Mouse (Mus musculus) gastrocnemius, postnatal 25 days (tissue): ENCODE measurements around the gene Olfr281. TPM values are rescaled to one million over a fixed set of nuclear protein-coding genes. Genes with fewer than 3 reads are reported as not detected.
A peak's percentile ranks its signal among the peaks of the same experiment; 100 is the strongest.
"Not testable (repeated sequence)": the region's sequence is repeated elsewhere in the genome, so short reads cannot be mapped to it uniquely, and the experiment has no call there.

Source experiments
- DNase-seq: peaks from one replicate; pipeline ENCODE4 v3.0.0; 2022
- long read RNA-seq, 2 experiments: library from polyadenylated mRNA; stranded (forward); transcript quantifications; one replicate each; pipeline ENCODE4 v2.0.0; 2021
- total RNA-seq, 2 experiments: library from RNA; stranded (reverse); gene quantifications; 1 replicate in 1 of 2; 2 replicates in 1 of 2; pipeline ENCODE4 v1.2.3; 2021

Olfr281 gene
- not detected for total RNA-seq
- long read RNA-seq, experiment 1 = 0 reads
- long read RNA-seq, experiment 2 = 0 reads

GRCm38 (mm10) chr15:98452288-98452687 is at the start of gene Olfr281:
Gene Olfr281 (plus strand): TSS chr15:98452588.
- DNase-seq = no peak

DNA sequence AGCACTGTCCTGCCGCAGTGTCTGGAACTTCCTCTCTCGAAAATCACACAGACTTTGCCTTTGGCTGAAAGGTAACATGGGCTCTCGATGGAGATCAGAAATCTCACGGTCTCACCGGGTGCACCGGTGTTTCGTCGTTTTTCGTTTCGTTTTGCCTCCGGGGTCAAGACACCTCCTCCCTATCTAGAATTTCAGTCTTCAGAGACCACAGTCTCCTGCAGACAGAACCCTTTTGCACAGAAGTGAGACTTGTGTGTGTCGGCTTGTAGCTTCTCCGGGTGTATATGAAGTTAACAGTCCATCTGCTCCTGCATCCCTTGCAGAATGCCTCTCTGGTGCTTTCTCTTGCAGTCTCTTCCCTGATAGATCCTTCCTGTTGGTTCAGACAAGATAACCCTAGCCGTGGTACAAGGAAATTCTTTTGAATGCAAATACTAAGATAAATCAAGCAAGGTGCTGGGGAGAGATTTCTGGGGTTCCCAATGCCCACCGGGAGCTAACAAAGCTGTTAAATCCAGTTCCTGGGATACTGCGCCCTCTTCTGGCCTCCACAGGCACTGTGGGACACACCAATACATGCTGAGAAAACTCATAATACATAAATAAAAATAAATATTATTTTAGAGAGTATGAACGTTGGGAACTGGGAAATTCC is 43.9 kb upstream of the Olfr281 start:
- no peak for DNase-seq

- DNase-seq = no peak
Observed at GRCm38 (mm10) chr15:98409635-98410034, 42.8 kb upstream of the Olfr281 start.

- no peak for DNase-seq
Observed at GRCm38 (mm10) chr15:98410249-98410648, 42.1 kb upstream of the Olfr281 start.

DNA sequence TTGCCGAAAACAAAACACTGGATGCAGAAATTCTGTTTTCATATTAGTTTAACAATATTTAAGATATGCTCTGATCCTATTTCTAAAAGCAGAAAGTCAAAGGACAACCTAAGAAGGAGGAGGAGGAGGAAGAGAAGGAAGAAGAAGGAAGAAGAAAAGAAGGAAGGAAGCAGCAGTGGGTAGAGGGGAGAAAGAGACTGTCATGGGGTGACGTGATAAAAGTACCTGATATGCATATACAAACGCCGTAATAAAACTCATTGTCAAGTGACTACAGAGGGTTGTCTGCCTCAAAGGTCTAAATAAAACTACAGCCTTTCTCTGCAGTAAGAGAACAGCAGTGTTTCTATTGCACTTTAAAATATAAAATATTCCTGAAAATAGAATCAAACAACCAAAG is 36.4 kb upstream of the Olfr281 start:
- DNase-seq = no peak

- not testable (repeated sequence) for DNase-seq
Observed at GRCm38 (mm10) chr15:98416802-98417201, 35.6 kb upstream of the Olfr281 start.

GRCm38 (mm10) chr15:98417285-98417684 is 35.1 kb upstream of the Olfr281 start:
- not testable (repeated sequence) for DNase-seq

DNA sequence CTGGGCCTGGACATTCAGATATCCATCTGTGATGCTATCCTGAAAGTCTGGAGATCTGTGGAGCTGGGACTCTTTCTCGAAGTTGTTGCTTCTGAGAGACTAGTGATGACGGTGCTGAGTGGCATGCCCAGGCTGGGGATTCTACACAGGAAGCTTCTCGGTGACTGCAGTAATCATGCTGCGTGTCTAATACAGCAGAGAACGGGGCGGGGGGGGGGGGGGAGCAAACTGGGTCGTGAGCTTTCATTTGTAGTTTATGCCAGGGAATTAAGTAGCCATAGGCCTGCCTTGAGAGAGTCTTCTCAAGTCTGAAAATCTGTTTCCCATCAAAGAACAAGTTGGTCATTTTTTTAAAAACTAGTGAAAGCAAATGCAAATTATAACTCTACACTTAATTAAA is 34.3 kb upstream of the Olfr281 start:
- no peak for DNase-seq

DNA sequence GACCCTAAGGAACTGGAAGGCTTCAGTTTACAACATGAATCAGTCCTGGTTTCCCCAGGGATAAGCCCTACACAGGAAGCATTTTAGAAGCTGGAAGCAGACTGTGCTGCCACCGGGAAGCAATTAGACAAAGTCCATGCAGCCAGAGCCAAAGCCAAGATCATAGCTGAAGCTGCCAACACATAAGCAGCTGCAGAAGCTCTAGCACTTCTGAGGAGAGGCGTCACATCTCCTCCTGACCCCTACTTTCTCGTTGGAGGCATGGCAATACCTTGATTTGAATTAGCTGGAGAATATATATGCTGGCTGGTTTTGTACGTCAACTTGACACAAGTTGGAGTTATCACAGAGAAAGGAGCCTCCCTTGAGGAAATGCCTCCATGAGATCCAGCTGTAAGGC is 31.5 kb upstream of the Olfr281 start:
- DNase-seq = no peak

- peak; percentile 52 for DNase-seq
Observed at GRCm38 (mm10) chr15:98424326-98424725, 28.1 kb upstream of the Olfr281 start.

DNA sequence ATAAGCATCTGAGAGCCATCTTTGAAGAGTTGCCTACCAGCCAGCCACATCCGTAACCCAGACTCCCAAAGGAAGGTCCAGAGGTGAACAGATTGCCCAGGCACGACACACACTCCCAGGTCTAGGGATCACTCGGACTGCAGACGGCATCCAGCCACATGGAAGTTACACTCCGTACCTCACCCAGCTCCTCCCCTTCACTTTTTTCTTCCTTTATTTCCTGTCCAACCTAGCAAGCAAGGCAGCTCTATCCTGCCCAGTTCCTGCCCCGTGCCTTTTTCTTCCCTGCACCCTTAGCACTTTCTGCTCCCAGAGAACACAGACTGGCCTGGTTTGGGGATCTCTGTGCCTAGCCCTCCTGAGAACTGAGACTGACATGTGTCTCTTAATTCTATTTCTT is 27.6 kb upstream of the Olfr281 start:
- peak; percentile 10 for DNase-seq

GRCm38 (mm10) chr15:98425188-98425587 is 27.2 kb upstream of the Olfr281 start:
- DNase-seq = no peak

DNA sequence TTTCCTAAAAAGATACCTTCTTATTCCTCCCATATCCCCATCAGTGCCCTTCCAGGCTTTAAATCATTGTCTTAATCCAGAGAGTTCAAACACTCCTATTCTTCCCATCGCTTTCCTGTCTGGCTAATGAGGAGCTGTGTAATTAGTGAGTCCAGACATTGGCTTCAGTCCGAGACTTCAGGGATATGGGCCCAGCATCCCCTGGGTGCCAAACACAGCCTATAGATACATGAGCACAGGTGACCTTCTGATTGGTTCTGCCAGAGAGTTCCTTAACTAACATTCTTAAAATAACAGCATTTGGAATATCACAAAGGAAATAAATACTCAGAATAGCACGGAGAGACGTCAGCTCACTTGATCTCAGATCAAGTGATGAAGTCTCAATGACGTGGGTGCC is 21.5 kb upstream of the Olfr281 start, which contains the start of gene Olfr282:
Olfr282 (plus strand) TSS at position 301 of the 400 bp plus-strand sequence.
- DNase-seq = not testable (repeated sequence)

DNA sequence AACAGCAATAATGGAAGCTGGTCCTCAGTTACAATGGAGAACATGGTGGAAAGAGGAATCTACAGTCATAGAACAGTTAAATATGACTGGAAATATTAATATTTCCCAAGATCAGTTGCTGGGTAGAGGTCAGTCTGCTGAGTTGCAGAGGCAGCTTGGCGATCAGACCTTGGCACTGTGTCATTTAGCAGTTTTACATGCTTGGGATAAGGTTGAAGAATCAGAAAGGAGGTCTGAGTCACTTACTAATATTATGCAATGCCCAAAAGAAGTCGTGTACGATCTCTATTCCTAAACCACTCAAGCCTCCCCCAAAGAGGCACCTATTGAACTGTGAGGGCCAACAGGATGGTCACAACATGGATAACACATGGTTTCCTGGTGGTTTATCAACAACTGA is 7.8 kb upstream of the Olfr281 start:
- no peak for DNase-seq

GRCm38 (mm10) chr15:98448521-98448920 is 3.9 kb upstream of the Olfr281 start:
- no peak for DNase-seq

DNA sequence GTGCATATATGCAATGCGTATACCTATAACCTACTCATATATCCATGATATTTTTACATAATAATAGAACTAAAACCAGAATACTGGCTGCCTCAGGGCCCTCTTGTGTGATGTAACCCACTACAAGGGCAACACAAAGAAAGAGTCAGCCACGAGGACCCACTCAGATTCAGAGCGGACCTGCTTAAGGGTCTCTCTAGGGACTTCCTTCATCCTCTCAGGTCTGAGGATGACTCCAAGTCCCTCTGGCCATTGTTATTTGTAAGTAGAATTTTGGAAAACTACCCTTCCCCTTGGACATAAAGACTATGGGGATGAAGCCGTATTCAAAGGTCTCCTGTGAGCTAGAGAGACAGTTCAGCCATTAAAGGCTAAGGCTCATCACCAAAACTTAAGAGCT is 17.2 kb downstream of the Olfr281 start, which contains the start of gene OR5BS1P:
OR5BS1P (plus strand) TSS at position 301 of the 400 bp plus-strand sequence.
- DNase-seq = no peak

DNA sequence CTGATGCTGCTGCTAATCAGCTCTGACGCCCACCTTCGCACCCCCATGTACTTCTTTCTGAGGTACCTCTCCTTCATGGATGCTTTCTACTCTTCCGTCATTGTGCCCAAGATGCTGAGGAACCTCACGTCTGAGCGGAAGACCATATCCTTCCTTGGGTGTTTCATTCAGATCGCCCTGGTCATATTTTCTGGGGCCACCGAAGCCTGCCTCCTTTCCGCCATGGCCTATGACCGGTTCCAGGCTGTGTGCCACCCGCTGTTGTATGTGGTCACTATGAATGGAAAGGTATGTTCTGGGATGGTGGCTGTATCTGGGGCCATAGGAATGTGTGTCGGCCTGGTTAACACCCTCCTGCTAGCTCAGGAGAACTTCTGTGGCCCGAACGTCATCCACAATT is 19.2 kb downstream of the Olfr281 start:
- no peak for DNase-seq

DNA sequence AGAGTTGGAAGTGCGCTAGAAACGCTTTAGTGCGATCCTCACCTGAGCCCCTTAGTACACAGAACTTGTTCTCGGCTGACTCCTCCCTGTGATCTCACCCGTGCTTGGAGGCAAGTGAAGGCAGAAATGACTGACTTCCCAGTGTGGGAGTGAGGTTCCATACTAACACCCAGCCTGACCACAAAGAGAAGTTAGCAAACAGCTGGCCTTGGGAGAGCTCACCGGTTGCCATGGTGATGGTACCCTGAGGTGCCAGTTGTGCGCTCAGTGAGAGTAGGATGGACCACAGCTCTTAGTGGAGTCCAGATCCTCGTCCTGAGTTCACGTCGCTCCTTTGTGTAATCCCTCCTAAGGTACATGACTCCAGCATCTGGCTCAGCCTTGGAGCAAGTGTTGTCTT is 22.6 kb downstream of the Olfr281 start:
- no peak for DNase-seq

DNA sequence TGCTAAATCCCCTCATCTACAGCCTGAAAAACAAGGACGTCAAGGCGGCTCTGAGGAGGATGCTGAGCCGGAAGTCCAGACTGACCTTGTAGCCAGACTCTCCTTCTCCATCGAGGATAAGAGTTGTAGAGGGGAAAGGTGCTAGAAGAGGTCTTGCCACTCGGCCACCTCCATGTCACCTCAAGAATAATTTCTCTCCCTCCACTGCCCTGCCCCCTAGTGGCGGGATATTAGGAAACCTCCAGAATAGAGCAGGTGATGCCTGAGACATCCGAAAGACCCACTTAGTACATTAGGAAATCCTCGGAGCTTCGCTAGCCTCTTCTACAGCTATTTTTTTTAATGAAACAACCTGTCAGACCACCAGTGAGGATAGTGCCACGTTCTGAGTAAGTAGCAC is 23.0 kb downstream of the Olfr281 start:
- DNase-seq = peak; percentile 14

DNA sequence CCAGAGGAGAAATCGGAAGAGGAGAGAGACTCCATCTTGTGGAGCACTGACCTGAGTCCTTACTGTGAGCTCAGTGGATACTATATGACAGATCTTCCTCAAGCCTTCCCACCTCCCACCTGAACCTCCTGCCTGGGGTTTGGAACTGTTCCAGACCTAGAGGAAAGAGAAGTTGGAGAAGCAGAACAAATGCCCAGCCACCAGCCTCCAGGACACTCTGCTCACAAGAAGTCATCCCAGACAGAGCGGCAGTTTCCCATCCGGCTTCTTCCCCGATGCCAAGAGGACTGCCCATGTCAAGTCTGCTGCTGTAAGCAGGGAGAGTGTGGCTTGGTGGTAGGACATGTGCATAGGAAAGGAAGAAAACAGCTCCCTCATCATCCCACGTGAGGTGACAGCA is 23.9 kb downstream of the Olfr281 start:
- no peak for DNase-seq

DNA sequence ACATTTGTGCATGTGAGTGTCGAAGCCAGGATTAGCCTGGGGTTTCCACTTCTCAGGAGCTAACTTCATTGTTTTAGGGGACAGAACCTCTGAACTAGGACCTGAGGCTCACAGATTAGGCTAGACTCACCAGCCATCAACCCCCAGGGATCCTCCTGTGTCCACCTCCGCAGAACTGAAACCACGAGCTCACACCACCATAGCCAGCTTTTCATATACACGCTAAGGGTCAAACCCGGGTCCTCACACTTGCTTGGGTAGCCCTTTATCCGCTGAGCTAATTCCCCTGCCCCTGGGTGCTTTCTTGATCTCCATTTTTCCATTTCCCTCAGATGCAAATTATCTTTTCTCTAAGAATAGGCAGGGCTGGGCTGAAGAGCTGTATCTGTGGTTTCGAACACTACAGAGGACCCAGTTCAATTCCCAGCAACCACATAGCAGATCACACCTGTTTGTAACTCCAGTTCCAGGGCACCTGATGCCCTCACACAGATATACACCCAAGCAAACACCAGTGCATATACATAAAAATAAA is 27.2 kb downstream of the Olfr281 start:
- no peak for DNase-seq

GRCm38 (mm10) chr15:98482701-98483100 is 30.3 kb downstream of the Olfr281 start, which contains the start of gene Lalba:
Gene Lalba (minus strand): TSS chr15:98482721.
- DNase-seq = no peak

DNA sequence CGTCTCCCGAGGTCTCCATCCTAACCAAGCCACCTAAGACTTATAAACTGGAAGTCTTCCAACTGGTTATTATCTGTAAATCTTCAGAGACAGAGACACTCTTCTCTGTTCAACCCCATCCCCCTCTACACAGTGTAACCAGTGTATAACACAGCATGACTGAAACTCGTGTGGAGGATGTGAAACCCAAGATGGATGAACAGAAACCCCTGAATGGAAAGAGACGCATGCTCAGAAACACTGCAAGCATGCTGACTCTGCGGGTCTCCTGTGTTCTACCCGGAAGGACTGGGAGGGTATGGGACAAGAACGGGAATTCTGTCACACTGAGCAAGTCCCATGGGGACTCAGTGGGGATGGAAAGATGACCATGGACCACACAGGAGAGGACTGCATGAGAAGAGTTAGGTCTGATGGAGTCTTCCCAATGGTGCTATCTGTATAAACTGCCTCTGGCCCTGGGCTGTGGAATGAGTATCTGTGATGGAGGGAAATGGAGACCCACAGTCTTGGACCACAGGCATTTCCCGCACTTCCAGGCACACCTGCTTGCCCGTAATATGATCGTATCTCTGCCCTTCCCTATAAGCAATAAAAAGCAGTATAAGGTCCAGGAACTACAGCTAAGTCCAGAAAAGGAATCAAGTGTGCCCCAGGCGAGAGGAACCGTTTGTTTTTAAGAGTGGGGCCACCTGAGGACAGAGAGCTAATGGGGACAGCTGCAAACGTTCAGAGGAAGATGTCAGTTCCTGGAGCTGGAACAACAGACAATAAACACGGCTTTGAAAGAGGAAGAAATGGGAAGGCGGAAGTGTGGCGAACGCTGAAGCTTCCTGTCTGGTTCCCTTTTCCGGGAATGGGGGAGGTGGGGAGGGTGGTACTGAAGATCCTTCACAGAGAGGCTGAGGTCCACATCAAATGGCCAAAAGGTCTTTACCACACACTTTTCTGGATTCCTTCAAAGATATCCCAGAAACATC is 31.8 kb downstream of the Olfr281 start:
- peak; percentile 62 for DNase-seq
